20 mouse cellular contexts compared by ENCODE assay signal in genomic region chr2:137574845-137575449, GRCm38 (mm10).
A peak's percentile ranks its signal among the peaks of the same experiment; 100 is the strongest.
DNase-seq lines count a peak whose midpoint lies in the region; ATAC-seq and TF ChIP-seq lines count a peak whose summit lies in the region.
"Had no signal": no experiment of that assay in that cellular context is flagged by ENCODE, and none has a peak within 500 bp of the region (broad histone marks: within the 10 kb centered on the region; RNA-seq: fewer than 3 reads in every experiment).

No protein-coding gene starts in this region.

- TF ChIP-seq CTCF in forebrain, postnatal 0 days (IDR thresholded peaks at IDR 0.05; ENCODE audit: low read depth) = no peak
- TF ChIP-seq CTCF in hindbrain, postnatal 0 days (IDR thresholded peaks at IDR 0.05; ENCODE audit: low read depth) = no peak
- TF ChIP-seq CTCF in midbrain, postnatal 0 days (IDR thresholded peaks at IDR 0.05) = no peak

- no peak overlapping the region for H3K4me2 ChIP-seq in forebrain, embryonic 14.5 days (ENCODE audit: low read length)
- H3K4me2 ChIP-seq in forebrain, postnatal 0 days (ENCODE audit: low read depth) = no peak overlapping the region
- H3K4me2 ChIP-seq in hindbrain, postnatal 0 days (ENCODE audit: low read depth, low read length) = no peak overlapping the region
- H3K4me2 ChIP-seq in hindbrain, embryonic 12.5 days (replicated peaks) = no peak overlapping the region
- no peak overlapping the region for H3K4me2 ChIP-seq in midbrain, postnatal 0 days (ENCODE audit: low read depth, low read length, poor library complexity, severe bottlenecking)
- H3K4me2 ChIP-seq in midbrain, embryonic 16.5 days (ENCODE audit: low read length) = no peak overlapping the region
- H3K4me2 ChIP-seq in liver, embryonic 11.5 days = no peak overlapping the region
- H3K4me2 ChIP-seq: embryonic facial prominence, embryonic 13.5 days; midbrain, embryonic 13.5 days; neural tube, embryonic 13.5 days had no signal

- WGBS in forebrain, embryonic 14.5 days = 64% methylated on average over 4 of the region's 4 CpGs
- 56% methylated on average over 4 of the region's 4 CpGs for WGBS in forebrain, postnatal 0 days
- 48% methylated on average over 4 of the region's 4 CpGs for WGBS in hindbrain, postnatal 0 days
- WGBS in hindbrain, embryonic 12.5 days = 72% methylated on average over 4 of the region's 4 CpGs
- 60% methylated on average over 4 of the region's 4 CpGs for WGBS in midbrain, postnatal 0 days
- WGBS in midbrain, embryonic 16.5 days = 59% methylated on average over 4 of the region's 4 CpGs
- WGBS in liver, embryonic 11.5 days = 72% methylated on average over 4 of the region's 4 CpGs

- no peak overlapping the region for H3K4me3 ChIP-seq in forebrain, embryonic 14.5 days (ENCODE audit: low read depth, low read length)
- no peak overlapping the region for H3K4me3 ChIP-seq in forebrain, postnatal 0 days (ENCODE audit: low read depth, low read length)
- H3K4me3 ChIP-seq in hindbrain, postnatal 0 days (ENCODE audit: low read length) = no peak overlapping the region
- no peak overlapping the region for H3K4me3 ChIP-seq in hindbrain, embryonic 12.5 days
- no peak overlapping the region for H3K4me3 ChIP-seq in midbrain, postnatal 0 days (ENCODE audit: low read depth, low read length)
- no peak overlapping the region for H3K4me3 ChIP-seq in midbrain, embryonic 16.5 days (ENCODE audit: low read depth, low read length)
- H3K4me3 ChIP-seq in liver, embryonic 11.5 days (ENCODE audit: low read depth, low read length) = no peak overlapping the region
- H3K4me3 ChIP-seq: embryonic facial prominence, embryonic 13.5 days; hindbrain, embryonic 10.5 days; midbrain, embryonic 13.5 days; neural tube, embryonic 13.5 days had no signal

- H3K9me3 ChIP-seq in forebrain, embryonic 14.5 days (replicated peaks; ENCODE audit: control insufficient read depth, low read length) = no peaks in the 10 kb centered on the region
- no peaks in the 10 kb centered on the region for H3K9me3 ChIP-seq in forebrain, postnatal 0 days (ENCODE audit: low read length)
- H3K9me3 ChIP-seq in hindbrain, postnatal 0 days (ENCODE audit: low read length) = no peaks in the 10 kb centered on the region
- H3K9me3 ChIP-seq in hindbrain, embryonic 12.5 days (replicated peaks) = no peaks in the 10 kb centered on the region
- no peaks in the 10 kb centered on the region for H3K9me3 ChIP-seq in midbrain, postnatal 0 days (ENCODE audit: low read length)
- no peaks in the 10 kb centered on the region for H3K9me3 ChIP-seq in midbrain, embryonic 16.5 days (replicated peaks; ENCODE audit: control insufficient read depth, low read length, poor library complexity, severe bottlenecking)
- no peaks in the 10 kb centered on the region for H3K9me3 ChIP-seq in liver, embryonic 11.5 days (ENCODE audit: control insufficient read depth, low read length)
- H3K9me3 ChIP-seq: embryonic facial prominence, embryonic 13.5 days; hindbrain, embryonic 10.5 days; midbrain, embryonic 13.5 days; neural tube, embryonic 13.5 days had no signal

- DNase-seq in forebrain, embryonic 14.5 days (ENCODE audit: low spot score) = peak; percentile 39
- no peak for DNase-seq in forebrain, postnatal 0 days
- DNase-seq in hindbrain, postnatal 0 days (ENCODE audit: low spot score) = peak; percentile 26
- DNase-seq in midbrain, postnatal 0 days (ENCODE audit: low spot score) = peak; percentile 22
- no peak for DNase-seq in adrenal gland, postnatal 10 days
- no peak for DNase-seq in liver, embryonic 11.5 days (ENCODE audit: low spot score)
- DNase-seq: adrenal gland, postnatal 25 days; B cell, adult 2 months; cerebellum, postnatal 25 days; kidney, adult 11 months; kidney, postnatal 25 days; left cerebral cortex, postnatal 4 days; lung, postnatal 36 days; thymus, postnatal 4 days had no signal

- ATAC-seq in forebrain, embryonic 14.5 days = no peak
- ATAC-seq in forebrain, postnatal 0 days = no peak
- ATAC-seq in hindbrain, postnatal 0 days = no peak
- no peak for ATAC-seq in hindbrain, embryonic 12.5 days (ENCODE audit: low FRiP score)
- ATAC-seq in midbrain, postnatal 0 days (ENCODE audit: low FRiP score) = no peak
- ATAC-seq in midbrain, embryonic 16.5 days = no peak
- ATAC-seq in liver, embryonic 11.5 days (replicated peaks; ENCODE audit: low FRiP score) = no peak
- ATAC-seq: midbrain, embryonic 13.5 days had no signal

- H3K27me3 ChIP-seq in forebrain, embryonic 14.5 days (replicated peaks; ENCODE audit: control insufficient read depth, insufficient read depth, low read length) = no peaks in the 10 kb centered on the region
- H3K27me3 ChIP-seq in forebrain, postnatal 0 days (ENCODE audit: insufficient read depth, low read length) = no peaks in the 10 kb centered on the region
- no peaks in the 10 kb centered on the region for H3K27me3 ChIP-seq in hindbrain, postnatal 0 days (ENCODE audit: insufficient read depth, low read length)
- H3K27me3 ChIP-seq in hindbrain, embryonic 12.5 days = no peaks in the 10 kb centered on the region
- no peaks in the 10 kb centered on the region for H3K27me3 ChIP-seq in midbrain, postnatal 0 days (ENCODE audit: insufficient read depth, low read length)
- no peaks in the 10 kb centered on the region for H3K27me3 ChIP-seq in midbrain, embryonic 16.5 days (ENCODE audit: control insufficient read depth, insufficient read depth, low read depth, low read length)
- H3K27me3 ChIP-seq in liver, embryonic 11.5 days (replicated peaks; ENCODE audit: control insufficient read depth, insufficient read depth, low read length) = no peaks in the 10 kb centered on the region
- H3K27me3 ChIP-seq: embryonic facial prominence, embryonic 13.5 days; midbrain, embryonic 13.5 days; neural tube, embryonic 13.5 days had no signal

- H3K27ac ChIP-seq in forebrain, embryonic 14.5 days (ENCODE audit: low read depth, low read length) = no peak overlapping the region
- no peak overlapping the region for H3K27ac ChIP-seq in forebrain, postnatal 0 days (ENCODE audit: low read depth, low read length)
- H3K27ac ChIP-seq in hindbrain, postnatal 0 days = no peak overlapping the region
- H3K27ac ChIP-seq in hindbrain, embryonic 12.5 days = no peak overlapping the region
- no peak overlapping the region for H3K27ac ChIP-seq in midbrain, postnatal 0 days (ENCODE audit: low read depth, low read length)
- H3K27ac ChIP-seq in midbrain, embryonic 16.5 days (ENCODE audit: low read length) = no peak overlapping the region
- no peak overlapping the region for H3K27ac ChIP-seq in liver, embryonic 11.5 days (ENCODE audit: low read depth, low read length)
- H3K27ac ChIP-seq: embryonic facial prominence, embryonic 13.5 days; hindbrain, embryonic 10.5 days; midbrain, embryonic 13.5 days; neural tube, embryonic 13.5 days had no signal

- no peak overlapping the region for H3K9ac ChIP-seq in forebrain, embryonic 14.5 days (ENCODE audit: low read length)
- no peak overlapping the region for H3K9ac ChIP-seq in forebrain, postnatal 0 days
- no peak overlapping the region for H3K9ac ChIP-seq in hindbrain, postnatal 0 days (replicated peaks; ENCODE audit: low read length)
- H3K9ac ChIP-seq in hindbrain, embryonic 12.5 days = no peak overlapping the region
- no peak overlapping the region for H3K9ac ChIP-seq in midbrain, postnatal 0 days (replicated peaks; ENCODE audit: low read length, poor library complexity, severe bottlenecking)
- no peak overlapping the region for H3K9ac ChIP-seq in midbrain, embryonic 16.5 days (ENCODE audit: low read depth, low read length)
- H3K9ac ChIP-seq in liver, embryonic 11.5 days (ENCODE audit: low read depth, low read length) = no peak overlapping the region
- H3K9ac ChIP-seq: embryonic facial prominence, embryonic 13.5 days; midbrain, embryonic 13.5 days; neural tube, embryonic 13.5 days had no signal

- no peaks in the 10 kb centered on the region for H3K36me3 ChIP-seq in forebrain, embryonic 14.5 days (ENCODE audit: control insufficient read depth, insufficient read depth, low read length)
- H3K36me3 ChIP-seq in forebrain, postnatal 0 days (ENCODE audit: insufficient read depth) = no peaks in the 10 kb centered on the region
- H3K36me3 ChIP-seq in hindbrain, postnatal 0 days (ENCODE audit: insufficient read depth, low read length) = no peaks in the 10 kb centered on the region
- H3K36me3 ChIP-seq in hindbrain, embryonic 12.5 days = no peaks in the 10 kb centered on the region
- H3K36me3 ChIP-seq in midbrain, postnatal 0 days (ENCODE audit: insufficient read depth, low read length) = no peaks in the 10 kb centered on the region
- no peaks in the 10 kb centered on the region for H3K36me3 ChIP-seq in midbrain, embryonic 16.5 days (ENCODE audit: control insufficient read depth, insufficient read depth, low read length)
- no peaks in the 10 kb centered on the region for H3K36me3 ChIP-seq in liver, embryonic 11.5 days (ENCODE audit: control insufficient read depth, insufficient read depth, low read length)
- H3K36me3 ChIP-seq: embryonic facial prominence, embryonic 13.5 days; hindbrain, embryonic 10.5 days; midbrain, embryonic 13.5 days; neural tube, embryonic 13.5 days had no signal

- no peaks in the 10 kb centered on the region for H3K4me1 ChIP-seq in forebrain, embryonic 14.5 days (ENCODE audit: control insufficient read depth, insufficient read depth, low read length)
- no peaks in the 10 kb centered on the region for H3K4me1 ChIP-seq in forebrain, postnatal 0 days (ENCODE audit: insufficient read depth)
- H3K4me1 ChIP-seq in hindbrain, postnatal 0 days (ENCODE audit: insufficient read depth, low read length) = no peaks in the 10 kb centered on the region
- H3K4me1 ChIP-seq in hindbrain, embryonic 12.5 days = no peaks in the 10 kb centered on the region
- H3K4me1 ChIP-seq in midbrain, postnatal 0 days (ENCODE audit: insufficient read depth, low read length) = no peaks in the 10 kb centered on the region
- H3K4me1 ChIP-seq in midbrain, embryonic 16.5 days (ENCODE audit: control insufficient read depth, insufficient read depth, low read length) = no peaks in the 10 kb centered on the region
- no peaks in the 10 kb centered on the region for H3K4me1 ChIP-seq in liver, embryonic 11.5 days (replicated peaks; ENCODE audit: control insufficient read depth, insufficient read depth, low read length)
- H3K4me1 ChIP-seq: hindbrain, embryonic 10.5 days; midbrain, embryonic 13.5 days; neural tube, embryonic 13.5 days had no signal

Comparison
In these comparisons a context has a peak if more than half of its experiments do, and no peak if none do; other contexts are left out.
1. DNase-seq: peak in forebrain, embryonic 14.5 days (single experiment), hindbrain, postnatal 0 days (single experiment) and midbrain, postnatal 0 days (single experiment); none in forebrain, postnatal 0 days (single experiment), adrenal gland, postnatal 10 days (single experiment) and liver, embryonic 11.5 days (single experiment).